Mouse (Mus musculus): ENCODE results near the gene Zfp174. TPM values are rescaled to one million over a fixed set of nuclear protein-coding genes. Genes with fewer than 3 reads are reported as not detected.
"Not testable (repeated sequence)": the region's sequence is repeated elsewhere in the genome, so short reads cannot be mapped to it uniquely, and the experiment has no call there.

The Zfp174 gene
- polyA plus RNA-seq (2017; shearing (Covaris generic)) = under 1 TPM; 0.75 to 0.86 TPM

GRCm38 (mm10) chr16:3846711-3847518 is at the start of gene Zfp174:
Gene Zfp174, plus strand, starts transcription at chr16:3847268.
- ATAC-seq = peak; percentile 100

- no peak for ATAC-seq
Measured at GRCm38 (mm10) chr16:3808176-3808575, 38.9 kb upstream of the Zfp174 start.

- not testable (repeated sequence) for ATAC-seq
Measured at GRCm38 (mm10) chr16:3814667-3815066, 32.4 kb upstream of the Zfp174 start.

- ATAC-seq = no peak
Measured at GRCm38 (mm10) chr16:3820202-3820601, 26.9 kb upstream of the Zfp174 start.

DNA sequence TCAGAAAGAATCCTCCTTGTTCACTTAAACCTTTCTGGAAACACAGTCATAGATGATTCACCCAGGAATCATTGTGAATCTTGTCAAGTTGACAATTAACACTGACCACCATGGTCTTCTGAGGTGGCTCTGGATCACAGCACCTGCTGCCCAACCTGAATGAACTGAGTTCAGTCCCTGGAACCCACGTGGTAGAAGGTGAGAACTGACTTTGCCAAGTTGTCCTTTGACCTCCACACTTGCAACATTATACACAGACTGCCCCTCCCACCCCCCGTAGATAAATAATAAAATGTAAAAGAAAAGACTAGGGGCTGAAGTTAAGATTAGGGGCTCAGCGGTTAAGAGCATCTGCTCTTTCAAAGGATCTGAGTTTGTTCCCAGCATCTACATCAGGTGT is 19.0 kb upstream of the Zfp174 start:
- ATAC-seq = no peak

DNA sequence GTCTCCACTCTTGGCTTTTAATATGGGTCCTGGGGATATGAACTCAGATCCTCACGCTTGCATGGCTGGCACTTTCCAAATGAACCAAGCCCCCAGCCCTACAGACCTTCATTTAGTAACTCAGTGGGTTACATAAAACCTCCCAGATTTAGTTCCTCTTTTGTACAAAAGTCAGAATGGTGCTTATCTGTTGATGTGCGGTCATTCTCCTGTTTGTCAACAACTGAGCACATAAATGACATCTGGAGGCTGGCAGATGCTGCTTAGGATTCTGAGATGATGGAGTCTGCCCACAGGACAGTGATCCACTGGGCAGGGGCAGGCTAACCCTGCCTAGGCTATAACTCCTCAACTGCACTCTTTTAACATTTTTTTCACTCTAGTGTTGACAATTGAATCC is 17.3 kb upstream of the Zfp174 start:
- ATAC-seq = no peak

- no peak for ATAC-seq
Measured at GRCm38 (mm10) chr16:3830588-3831109, 16.4 kb upstream of the Zfp174 start, which contains the start of gene Olfr15. Gene Olfr15, plus strand, starts transcription at chr16:3830878.

DNA sequence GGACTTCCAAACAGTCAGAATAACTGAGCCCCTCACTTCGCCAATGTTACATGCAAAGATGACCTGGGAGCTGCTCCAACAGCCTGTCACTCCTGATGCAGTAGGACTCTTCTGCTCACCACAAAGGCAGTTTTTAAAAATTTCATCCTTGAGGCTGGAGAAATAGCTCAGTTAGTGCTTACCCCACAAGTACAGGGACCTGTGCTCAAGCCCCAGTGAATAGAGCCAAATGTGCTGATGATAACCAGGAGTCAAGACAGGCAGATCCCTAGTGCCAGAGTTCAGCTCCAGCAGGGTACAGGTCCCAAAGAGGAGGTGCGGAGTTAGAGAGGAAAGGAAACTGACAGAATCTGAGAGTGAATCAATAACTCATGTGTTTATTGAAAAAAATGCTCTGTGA is 11.6 kb upstream of the Zfp174 start:
- no peak for ATAC-seq

DNA sequence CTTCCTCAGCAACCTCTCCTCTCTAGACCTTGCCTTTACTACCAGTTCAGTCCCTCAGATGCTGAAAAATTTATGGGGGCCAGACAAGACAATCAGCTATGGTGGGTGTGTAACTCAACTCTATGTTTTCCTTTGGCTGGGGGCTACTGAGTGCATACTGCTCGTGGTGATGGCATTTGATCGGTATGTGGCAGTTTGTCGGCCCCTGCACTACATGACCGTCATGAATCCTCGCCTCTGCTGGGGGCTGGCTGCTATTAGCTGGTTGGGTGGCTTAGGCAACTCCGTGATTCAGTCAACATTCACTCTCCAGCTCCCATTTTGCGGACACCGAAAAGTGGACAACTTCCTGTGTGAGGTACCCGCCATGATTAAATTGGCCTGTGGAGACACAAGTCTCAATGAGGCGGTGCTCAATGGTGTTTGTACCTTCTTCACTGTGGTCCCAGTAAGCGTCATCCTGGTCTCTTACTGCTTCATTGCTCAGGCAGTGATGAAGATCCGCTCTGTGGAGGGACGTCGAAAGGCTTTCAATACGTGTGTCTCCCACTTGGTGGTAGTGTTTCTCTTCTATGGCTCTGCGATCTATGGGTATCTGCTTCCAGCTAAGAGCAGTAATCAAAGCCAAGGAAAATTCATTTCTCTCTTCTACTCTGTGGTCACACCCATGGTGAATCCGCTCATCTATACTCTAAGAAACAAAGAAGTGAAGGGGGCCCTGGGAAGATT is 7.7 kb upstream of the Zfp174 start:
- no peak for ATAC-seq

- ATAC-seq = no peak
Measured at GRCm38 (mm10) chr16:3842989-3843388, 4.1 kb upstream of the Zfp174 start.

DNA sequence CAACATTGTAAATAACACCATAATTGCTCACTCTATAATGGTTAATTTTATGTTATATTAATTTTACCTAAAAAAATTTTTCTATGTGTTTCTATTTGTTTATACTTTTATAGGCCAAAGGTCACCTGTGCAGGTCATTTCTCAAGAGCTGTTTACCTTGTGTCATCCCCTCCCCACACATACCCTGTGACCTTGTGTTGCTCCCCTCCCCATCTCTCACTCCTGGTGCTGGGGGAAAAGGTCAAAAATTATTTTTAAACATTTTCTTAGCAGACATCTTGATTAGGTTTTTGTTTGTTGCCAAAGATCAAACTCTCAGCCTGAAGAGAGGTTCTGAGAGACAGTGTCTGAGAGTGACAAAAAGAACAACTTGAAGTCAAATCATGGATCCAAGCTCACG is 3.3 kb upstream of the Zfp174 start:
- ATAC-seq = no peak

GRCm38 (mm10) chr16:3847871-3848270 is 803 bp downstream of the Zfp174 start:
- no peak for ATAC-seq

GRCm38 (mm10) chr16:3848416-3848815 is 1.3 kb downstream of the Zfp174 start:
- ATAC-seq = no peak

- not testable (repeated sequence) for ATAC-seq
Measured at GRCm38 (mm10) chr16:3851301-3851700, 4.2 kb downstream of the Zfp174 start.

- ATAC-seq = no peak
Measured at GRCm38 (mm10) chr16:3852586-3852985, 5.5 kb downstream of the Zfp174 start.

- no peak for ATAC-seq
Measured at GRCm38 (mm10) chr16:3854437-3855182, 7.5 kb downstream of the Zfp174 start.

- ATAC-seq = no peak
Measured at GRCm38 (mm10) chr16:3855776-3856175, 8.7 kb downstream of the Zfp174 start.

- ATAC-seq = no peak
Measured at GRCm38 (mm10) chr16:3859254-3859653, 12.2 kb downstream of the Zfp174 start.

DNA sequence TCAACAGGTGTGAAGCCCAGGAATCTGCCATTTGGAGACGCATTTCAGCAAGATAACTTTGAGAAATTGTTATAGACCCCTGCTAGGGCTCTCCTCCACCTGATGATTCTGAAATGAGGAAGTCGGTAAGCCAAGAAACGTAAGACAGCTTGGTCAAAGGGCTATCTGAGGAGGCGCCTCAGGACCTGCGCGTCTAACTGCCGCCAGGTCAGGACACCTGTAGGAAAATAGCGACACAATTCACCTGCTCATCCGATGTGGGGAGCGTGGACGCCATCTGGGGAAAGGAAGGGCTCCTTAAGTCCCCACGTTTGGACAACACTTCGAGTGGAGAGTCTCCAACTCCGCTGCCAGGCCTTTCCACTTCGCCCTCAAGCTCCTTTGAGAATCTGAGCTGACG is 24.7 kb downstream of the Zfp174 start:
- no peak for ATAC-seq

DNA sequence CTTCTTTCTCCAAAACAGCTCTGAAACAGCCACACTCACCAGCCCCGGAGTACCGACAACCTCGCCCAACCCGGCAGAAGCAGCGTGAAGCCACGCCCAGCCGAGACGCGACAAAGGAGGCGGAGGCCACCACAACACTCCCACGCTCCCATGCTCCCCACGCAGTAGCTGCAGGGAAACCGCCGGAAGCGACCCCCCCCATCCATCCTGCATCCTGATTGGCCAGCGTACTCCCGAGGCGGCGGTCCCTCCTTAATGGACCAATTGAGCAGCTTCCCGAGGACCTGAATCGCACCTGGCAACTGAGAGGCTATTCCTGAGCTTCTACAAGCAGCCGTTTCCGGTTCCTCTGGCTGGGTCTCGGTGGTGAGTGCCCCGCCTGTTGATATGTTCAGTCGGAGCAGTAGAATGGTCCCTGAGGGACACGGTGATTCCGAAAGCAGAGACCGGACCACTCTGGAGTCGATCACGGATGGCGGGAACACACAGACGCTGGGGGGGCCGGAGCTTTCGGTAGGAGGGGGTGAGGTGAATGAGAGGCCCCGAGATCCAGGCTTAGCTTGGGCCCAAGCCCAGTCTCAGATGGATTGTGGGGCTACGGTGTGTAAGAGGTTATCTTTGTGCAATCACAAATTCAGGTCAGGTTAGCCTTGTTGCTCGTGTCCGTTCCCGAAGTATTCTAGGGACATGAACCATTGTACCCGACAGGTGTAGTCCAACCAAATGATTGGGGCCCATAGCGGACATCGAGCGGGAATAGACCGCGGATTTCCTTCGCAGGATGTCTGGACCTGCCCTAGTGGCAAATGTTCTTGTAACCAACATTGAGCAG is 25.4 kb downstream of the Zfp174 start, which contains the start of gene Naa60:
Naa60 (plus strand) TSS at position 160 of the 832 bp plus-strand sequence.
- ATAC-seq = peak; percentile 95

DNA sequence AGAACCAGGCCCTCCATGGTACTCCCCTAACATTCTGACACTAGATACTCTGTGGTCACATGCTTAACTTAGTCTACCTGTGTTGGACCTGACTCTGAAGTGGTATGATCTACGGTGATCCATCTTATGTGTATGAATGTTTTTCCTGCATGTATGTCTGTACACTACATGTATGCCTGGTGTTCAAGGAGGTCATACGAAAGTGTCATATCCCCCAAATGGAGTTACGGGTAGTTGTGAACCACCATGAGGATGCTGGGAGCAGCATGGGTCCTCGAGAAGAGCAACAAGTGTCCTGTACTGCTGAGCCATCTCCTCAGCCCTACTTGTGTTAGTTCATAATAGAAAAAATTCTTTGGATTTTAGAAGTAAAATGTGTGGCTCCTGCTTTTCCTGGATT is 29.3 kb downstream of the Zfp174 start:
- no peak for ATAC-seq

Measured in activated CD4-positive, CD25-positive, alpha-beta regulatory T cell, adult 4 months (primary cell).